Mouse (Mus musculus) hindbrain, postnatal 0 days (tissue): Measurements from ENCODE around the gene Clns1a. TPM values are rescaled to one million over a fixed set of nuclear protein-coding genes. Genes with fewer than 3 reads are reported as not detected.

Experiments
- ATAC-seq: fragments of 200-750 bp; cut with Nextera tagmentation; 2 replicates; pipeline ENCODE4 v1.8.0; 2017; ENCODE audit warnings: mild to moderate bottlenecking, moderate TSS enrichment, moderate library complexity
- DNase-seq: peaks from one replicate; pipeline ENCODE4 v3.0.0-alpha.2; 2015; ENCODE audit warnings: low spot score
- H3K27ac ChIP-seq: fragments of 300-500 bp; sonication (generic); 2 replicates; pipeline ENCODE4 v1.5.1; 2014; ENCODE audit warnings: mild to moderate bottlenecking
- H3K27me3 ChIP-seq: fragments of 300-500 bp; sonication (generic); 2 replicates; pipeline ENCODE4 v1.6.1; 2014; ENCODE audit warnings: low read length, mixed read lengths; ENCODE audit not compliant: insufficient read depth
- H3K36me3 ChIP-seq: fragments of 300-500 bp; sonication (generic); 2 replicates; pipeline ENCODE4 v1.6.1; 2014; ENCODE audit warnings: low read length, mixed read lengths; ENCODE audit not compliant: insufficient read depth
- H3K4me1 ChIP-seq: fragments of 300-500 bp; sonication (generic); 2 replicates; pipeline ENCODE4 v1.6.1; 2014; ENCODE audit warnings: antibody characterized with exemption, low read length, mixed read lengths; ENCODE audit not compliant: insufficient read depth
- H3K4me2 ChIP-seq: fragments of 300-500 bp; sonication (generic); 2 replicates; pipeline ENCODE4 v1.6.1; 2014; ENCODE audit warnings: low read depth, mild to moderate bottlenecking, low read length, moderate library complexity, mixed read lengths
- H3K4me3 ChIP-seq: fragments of 300-500 bp; sonication (generic); 2 replicates; pipeline ENCODE4 v1.5.1; 2014; ENCODE audit warnings: low read length
- H3K9ac ChIP-seq: fragments of 300-500 bp; sonication (generic); replicated peaks from 2 replicates; pipeline ENCODE4 v1.6.1; 2014; ENCODE audit warnings: mild to moderate bottlenecking, low read length, moderate library complexity, mixed read lengths
- H3K9me3 ChIP-seq: fragments of 300-500 bp; sonication (generic); 2 replicates; pipeline ENCODE4 v1.6.1; 2016; ENCODE audit warnings: low read length, mixed read lengths
- CTCF ChIP-seq: IDR thresholded peaks from 2 replicates; pipeline ENCODE4 v1.5.1; 2016; ENCODE audit warnings: antibody characterized with exemption, control low read depth, low read depth
- WGBS: fragments of 180-500 bp; shearing (Covaris S2); extraction: QIAGEN DNeasy Blood & Tissue Kit; methylation state at CpG from one replicate; pipeline ENCODE4 v1.1.7; 2014; 5-methylcytosine and 5-hydroxymethylcytosine counted together
- polyA plus RNA-seq: library from polyadenylated mRNA; unstranded; fragments of >200 nt; fragmentation: Nextera tagmentation; extraction: Ambion mirVana; gene quantifications from 2 replicates; pipeline ENCODE4 v1.2.1, GENCODE M21; 2015
- total RNA-seq: library from RNA; depleted of rRNA; stranded (reverse); fragments of >200 nt; gene quantifications from 2 replicates; pipeline ENCODE4 v1.2.3, GENCODE M21; 2014

Clns1a gene
- total and polyA plus RNA-seq, 2 experiments from 2014 or later: 102 to 172 TPM

DNA sequence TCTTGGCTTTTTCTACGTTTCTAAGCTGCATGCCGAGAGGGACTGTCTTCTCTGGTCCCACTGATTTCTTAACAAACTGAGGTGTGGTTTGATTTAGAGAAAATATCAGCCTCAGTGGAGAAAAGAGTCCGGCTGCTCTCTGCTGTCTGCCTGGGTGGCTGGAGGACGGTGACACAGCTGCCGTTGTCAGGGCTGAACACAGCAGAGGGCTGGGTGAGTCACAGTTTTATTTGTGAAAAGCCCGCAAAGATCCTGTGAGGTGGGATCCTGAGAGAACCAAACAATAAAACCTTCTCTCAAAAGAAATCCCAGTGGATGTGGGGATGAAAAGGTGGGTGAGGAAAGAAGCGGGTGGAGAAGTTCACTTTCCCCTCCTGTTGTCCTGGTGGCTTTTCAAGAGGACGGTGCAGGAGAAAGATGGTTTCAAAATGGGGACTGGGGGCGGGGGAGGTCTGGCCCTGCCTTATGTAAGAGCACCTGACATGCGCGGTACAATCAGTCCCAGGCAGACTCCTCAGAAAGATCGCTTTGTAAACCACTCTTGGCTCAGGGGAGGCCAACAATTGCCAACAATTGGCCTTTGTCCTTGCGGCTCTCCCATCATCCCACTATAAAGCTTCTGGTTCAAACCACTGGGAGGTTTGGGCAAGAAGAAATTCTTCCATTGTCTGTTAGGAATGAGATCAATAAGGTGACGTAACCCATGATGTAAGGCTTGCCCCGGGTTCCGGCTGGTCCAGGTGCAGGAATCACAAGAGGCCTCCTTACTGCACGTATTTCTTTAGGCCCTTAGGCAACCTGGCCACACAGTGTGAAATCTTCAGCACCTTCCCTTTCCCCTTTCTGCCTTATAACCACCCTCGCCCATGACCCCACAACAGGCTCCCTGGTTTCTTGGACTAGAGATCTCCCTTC is 60.8 kb downstream of the Clns1a start:
- ATAC-seq: peak; percentile 94
- 23% methylated on average over 18 of the region's 18 CpGs for WGBS
- H3K4me1 ChIP-seq: no peaks in the 10 kb centered on the region
- DNase-seq: peak; percentile 60
- TF ChIP-seq CTCF: no peak
- H3K36me3 ChIP-seq: no peaks in the 10 kb centered on the region
- H3K4me3 ChIP-seq: no peak overlapping the region
- H3K27ac ChIP-seq: peak overlapping the region; percentile 21
- no peak overlapping the region for H3K9ac ChIP-seq
- H3K9me3 ChIP-seq: no peaks in the 10 kb centered on the region
- peak overlapping the region; percentile 23 for H3K4me2 ChIP-seq
- no peaks in the 10 kb centered on the region for H3K27me3 ChIP-seq

DNA sequence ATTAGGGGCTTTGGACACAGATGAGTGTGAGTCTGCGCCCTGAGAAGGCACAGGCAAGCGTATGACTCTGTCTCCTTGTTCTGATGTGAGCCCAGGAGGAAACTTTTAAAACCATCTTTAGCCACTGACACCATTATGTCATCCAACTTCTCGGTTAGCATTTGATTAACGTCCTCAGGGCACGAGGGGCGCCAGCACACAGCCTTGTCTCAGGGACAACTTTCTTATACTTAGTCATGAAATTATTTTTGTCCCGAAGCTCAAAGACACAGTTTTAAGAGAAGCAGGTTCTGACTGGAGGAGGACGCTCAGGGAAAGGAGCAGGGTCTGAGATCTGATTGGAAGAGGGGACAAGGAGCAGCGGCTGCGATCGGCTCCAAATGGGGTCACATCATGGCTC is 68.2 kb downstream of the Clns1a start:
- H3K4me3 ChIP-seq: no peak overlapping the region
- H3K4me2 ChIP-seq: no peak overlapping the region
- 81% methylated on average over 11 of the region's 11 CpGs for WGBS
- H3K4me1 ChIP-seq: no peaks in the 10 kb centered on the region
- ATAC-seq: no peak
- no peak for DNase-seq
- no peaks in the 10 kb centered on the region for H3K36me3 ChIP-seq
- H3K27ac ChIP-seq: no peak overlapping the region
- H3K27me3 ChIP-seq: no peaks in the 10 kb centered on the region
- no peak overlapping the region for H3K9ac ChIP-seq
- no peak for TF ChIP-seq CTCF
- H3K9me3 ChIP-seq: no peaks in the 10 kb centered on the region

DNA sequence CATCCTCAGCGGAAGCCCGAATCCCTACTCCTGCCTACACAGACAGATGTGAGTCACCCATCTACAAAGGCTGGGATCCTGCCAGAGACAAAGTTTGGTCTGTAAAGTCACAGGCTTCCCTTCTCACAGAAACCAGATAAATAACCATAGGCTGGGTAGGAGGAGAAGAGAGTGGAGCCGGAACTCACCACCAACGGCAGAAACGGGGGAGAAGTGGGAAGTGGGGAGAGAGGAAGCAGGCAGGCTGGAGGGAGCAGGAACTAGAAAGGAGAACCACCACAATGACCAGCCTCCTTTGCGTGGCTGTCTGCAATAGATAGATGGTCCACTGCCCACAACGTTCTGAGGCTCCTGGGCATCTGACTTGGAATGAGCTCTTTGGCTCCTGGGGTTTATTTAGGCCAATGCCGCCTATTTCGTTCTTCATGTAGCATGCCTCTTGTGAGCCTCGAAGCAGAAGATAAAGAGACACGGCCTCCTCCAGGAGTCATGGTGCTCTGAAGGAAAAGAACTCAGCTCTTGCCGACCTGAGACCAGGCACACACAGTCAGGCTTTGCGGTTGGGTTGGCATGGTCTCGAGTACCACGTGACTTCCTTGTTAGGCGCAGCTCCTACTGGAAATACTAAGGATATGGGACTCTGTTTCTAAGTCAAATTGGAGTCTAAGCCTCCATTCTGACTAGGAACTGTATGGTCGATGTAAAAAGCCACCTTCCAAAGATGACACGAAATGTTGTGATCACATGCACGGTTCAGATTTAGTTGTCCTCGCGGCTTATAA is 68.9 kb downstream of the Clns1a start:
- ATAC-seq (no peak), DNase-seq (no peak)
- no peaks in the 10 kb centered on the region for H3K27me3 ChIP-seq
- no peak overlapping the region for H3K27ac ChIP-seq
- H3K4me3 ChIP-seq: no peak overlapping the region
- no peak for TF ChIP-seq CTCF
- 85% methylated on average over 21 of the region's 21 CpGs for WGBS
- no peak overlapping the region for H3K9ac ChIP-seq
- no peaks in the 10 kb centered on the region for H3K36me3 ChIP-seq
- H3K4me1 ChIP-seq: no peaks in the 10 kb centered on the region
- no peaks in the 10 kb centered on the region for H3K9me3 ChIP-seq
- H3K4me2 ChIP-seq: no peak overlapping the region

DNA sequence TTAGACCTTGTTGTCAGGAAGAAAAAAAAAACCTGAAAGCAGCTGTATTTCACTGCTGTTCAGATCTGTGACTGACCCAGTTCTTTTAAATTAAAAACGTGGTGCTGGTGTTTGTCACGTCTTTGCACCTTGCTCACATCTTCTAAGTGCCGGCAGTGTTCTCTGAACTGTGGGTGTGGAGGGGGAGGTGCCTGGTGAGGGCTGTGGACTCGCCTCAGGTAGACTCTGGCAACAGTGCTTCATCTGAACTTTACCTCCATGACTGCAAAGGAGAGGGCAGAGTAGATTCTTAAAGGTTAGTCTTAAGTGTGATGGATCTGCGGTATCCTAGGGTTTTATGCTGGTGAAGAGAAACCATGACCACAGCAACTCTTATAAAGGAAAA is 69.5 kb downstream of the Clns1a start:
- ATAC-seq: no peak
- Histone ChIP-seq H3K27ac (no peak overlapping the region), H3K36me3 (no peaks in the 10 kb centered on the region), H3K27me3 (no peaks in the 10 kb centered on the region), H3K4me3 (no peak overlapping the region), H3K9me3 (no peaks in the 10 kb centered on the region), H3K4me2 (no peak overlapping the region), H3K4me1 (no peaks in the 10 kb centered on the region), H3K9ac (no peak overlapping the region)
- no peak for TF ChIP-seq CTCF
- DNase-seq: no peak
- WGBS: 80% methylated on average over 5 of the region's 5 CpGs

DNA sequence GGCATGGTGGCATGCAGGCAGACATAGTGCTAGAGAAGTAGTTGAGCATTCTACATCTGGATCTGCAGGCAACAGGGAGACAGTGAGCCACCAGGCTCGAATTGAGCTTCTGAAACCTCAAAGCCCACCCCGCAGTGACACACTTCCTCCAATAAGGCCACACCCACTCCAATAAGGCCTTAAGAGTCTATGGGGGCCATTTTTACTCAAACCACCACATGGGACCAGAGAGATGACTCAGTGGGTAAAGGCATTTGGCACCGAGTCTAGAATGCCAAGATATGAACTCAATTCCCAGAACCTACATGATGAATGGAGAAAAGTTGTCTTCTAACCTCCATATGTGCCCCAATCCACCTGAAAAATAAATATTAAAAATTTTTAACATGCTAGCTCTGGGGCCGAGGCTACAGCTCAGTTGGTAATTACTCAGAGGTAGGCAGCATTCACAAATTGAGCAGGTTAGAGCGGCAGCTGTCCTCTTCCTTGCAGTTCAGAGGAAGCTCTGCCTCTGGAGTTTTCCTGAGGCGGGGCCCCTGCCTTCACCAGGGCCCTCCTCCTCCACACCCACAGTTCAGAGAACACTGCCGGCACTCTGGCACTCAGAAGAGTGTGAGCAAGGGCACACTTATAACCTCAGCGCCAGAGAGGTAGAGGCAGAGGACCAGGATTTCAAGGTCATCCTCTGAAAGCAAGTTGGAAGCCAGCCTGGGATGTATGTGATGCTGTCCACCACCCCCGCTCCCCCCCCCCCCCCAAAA is 70.2 kb downstream of the Clns1a start:
- DNase-seq (no peak), ATAC-seq (0 out of 2 replicates have a peak, but pooled peaks have one; percentile 24)
- WGBS: 80% methylated on average over 9 of the region's 9 CpGs
- no peaks in the 10 kb centered on the region for H3K4me1 ChIP-seq
- no peak overlapping the region for H3K9ac ChIP-seq
- H3K27me3 ChIP-seq: no peaks in the 10 kb centered on the region
- H3K4me3 ChIP-seq: no peak overlapping the region
- no peaks in the 10 kb centered on the region for H3K9me3 ChIP-seq
- no peaks in the 10 kb centered on the region for H3K36me3 ChIP-seq
- no peak overlapping the region for H3K27ac ChIP-seq
- no peak overlapping the region for H3K4me2 ChIP-seq
- no peak for TF ChIP-seq CTCF

DNA sequence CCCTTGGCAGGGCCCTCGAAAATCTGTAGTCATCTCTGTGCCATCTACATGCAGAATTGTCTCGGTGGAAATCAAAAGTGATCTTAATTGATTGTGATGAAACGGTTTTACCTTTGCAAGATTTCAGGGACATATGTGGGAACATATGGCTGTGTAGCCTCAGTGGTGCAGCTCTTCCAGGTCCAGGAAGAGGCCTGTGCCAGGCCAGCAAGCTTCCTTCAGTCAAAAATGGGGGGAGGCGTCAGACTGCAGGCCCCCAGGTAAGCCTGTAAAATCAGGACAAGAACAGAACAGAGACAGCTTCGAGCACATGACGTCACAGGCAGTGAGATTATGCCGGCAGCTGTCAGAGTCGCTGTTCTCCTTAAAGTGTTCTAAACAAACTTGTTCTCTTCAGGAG is 71.4 kb downstream of the Clns1a start:
- Histone ChIP-seq H3K9ac (no peak overlapping the region), H3K27me3 (no peaks in the 10 kb centered on the region)
- no peak for DNase-seq

More for the DNA sequence above, 71.4 kb downstream of the Clns1a start:
- TF ChIP-seq CTCF: no peak
- Histone ChIP-seq H3K36me3 (no peaks in the 10 kb centered on the region), H3K9me3 (no peaks in the 10 kb centered on the region), H3K4me1 (no peaks in the 10 kb centered on the region), H3K27ac (no peak overlapping the region), H3K4me2 (no peak overlapping the region), H3K4me3 (no peak overlapping the region)
- WGBS: 68% methylated on average over 8 of the region's 8 CpGs
- ATAC-seq: no peak
